Mouse (Mus musculus) lung, embryonic 16.5 days (tissue): ENCODE measurements around the gene Il9r. TPM values are rescaled to one million over a fixed set of nuclear protein-coding genes. Genes with fewer than 3 reads are reported as not detected.

Experiments used
- ATAC-seq: fragments of 200-750 bp; cut with Nextera tagmentation; 2 replicates; pipeline ENCODE4 v1.8.0; 2017; ENCODE audit warnings: low read depth, mild to moderate bottlenecking, moderate library complexity
- H3K27ac ChIP-seq: fragments of 300-500 bp; sonication (generic); 2 replicates; pipeline ENCODE4 v1.5.1; 2014; ENCODE audit warnings: mild to moderate bottlenecking, control low read depth, low read length
- H3K27me3 ChIP-seq: fragments of 300-500 bp; sonication (generic); 2 replicates; pipeline ENCODE4 v1.6.1; 2014; ENCODE audit warnings: low read depth, low read length, mixed read lengths; ENCODE audit not compliant: control insufficient read depth, insufficient read depth
- H3K36me3 ChIP-seq: fragments of 300-500 bp; sonication (generic); 2 replicates; pipeline ENCODE4 v1.6.1; 2014; ENCODE audit warnings: low read length; ENCODE audit not compliant: control insufficient read depth, insufficient read depth
- H3K4me1 ChIP-seq: fragments of 300-500 bp; sonication (generic); replicated peaks from 2 replicates; pipeline ENCODE4 v1.6.1; 2014; ENCODE audit warnings: low read length, mixed read lengths; ENCODE audit not compliant: control insufficient read depth, insufficient read depth
- H3K4me2 ChIP-seq: fragments of 300-500 bp; sonication (generic); 2 replicates; pipeline ENCODE4 v1.6.1; 2014; ENCODE audit warnings: low read depth, low read length, control low read depth
- H3K4me3 ChIP-seq: fragments of 300-500 bp; sonication (generic); 2 replicates; pipeline ENCODE4 v1.5.1; 2014; ENCODE audit warnings: mild to moderate bottlenecking, low read length, control low read depth
- H3K9ac ChIP-seq: fragments of 300-500 bp; sonication (generic); 2 replicates; pipeline ENCODE4 v1.6.1; 2014; ENCODE audit warnings: low read length, control low read depth
- H3K9me3 ChIP-seq: fragments of 300-500 bp; sonication (generic); 2 replicates; pipeline ENCODE4 v1.6.1; 2016; ENCODE audit warnings: low read length; ENCODE audit not compliant: control insufficient read depth
- WGBS: fragments of 180-500 bp; shearing (Covaris S2); extraction: QIAGEN DNeasy Blood & Tissue Kit; methylation state at CpG from one replicate; pipeline ENCODE4 v1.1.7; 2014; 5-methylcytosine and 5-hydroxymethylcytosine counted together
- polyA plus RNA-seq: library from polyadenylated mRNA; unstranded; fragments of >200 nt; fragmentation: Nextera tagmentation; extraction: Ambion mirVana; gene quantifications from 2 replicates; pipeline ENCODE4 v1.2.1, GENCODE M21; 2015

Il9r gene
- polyA plus RNA-seq, 1 experiment from 2014 or later = 0.06 TPM

DNA sequence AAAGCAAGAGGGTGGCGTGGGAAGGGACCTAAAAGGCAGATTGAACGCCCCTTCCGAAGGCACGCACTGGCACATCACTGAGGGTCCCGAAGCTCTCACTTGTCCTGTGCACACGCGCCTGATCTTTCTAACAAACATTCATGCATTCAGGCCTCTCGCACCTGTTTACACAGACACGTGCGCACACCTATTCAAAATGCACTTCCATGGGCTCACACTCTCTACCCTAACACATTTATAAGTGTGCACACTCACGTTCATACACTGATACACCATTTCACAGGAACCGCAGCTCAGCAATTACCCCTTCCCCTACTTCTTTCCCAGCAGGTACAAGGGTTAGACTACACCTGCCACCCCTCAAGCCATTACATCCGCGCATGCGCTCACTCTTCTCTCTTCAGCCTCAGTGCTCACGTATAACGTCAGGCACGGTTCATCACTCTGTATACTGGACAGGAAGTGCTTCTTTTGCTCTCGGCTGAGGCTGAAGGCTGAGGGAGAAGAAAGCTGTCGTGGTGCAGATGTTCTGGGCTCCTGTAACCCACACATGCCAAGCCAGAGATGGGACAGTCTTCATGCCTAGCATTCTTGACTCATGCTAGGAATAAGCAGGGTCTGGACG is 22.6 kb upstream of the Il9r start:
- H3K4me1 ChIP-seq = peaks cover 59% of the 10 kb centered on the region
- H3K27me3 ChIP-seq = no peaks in the 10 kb centered on the region
- ATAC-seq = no peak
- H3K4me2 ChIP-seq = peak overlapping the region; percentile 68
- no peaks in the 10 kb centered on the region for H3K9me3 ChIP-seq
- peak overlapping the region; percentile 96 for H3K27ac ChIP-seq
- H3K9ac ChIP-seq = peak overlapping the region; percentile 95
- WGBS = 7% methylated on average over 21 of the region's 21 CpGs
- peak overlapping the region; percentile 89 for H3K4me3 ChIP-seq
- H3K36me3 ChIP-seq = no peaks in the 10 kb centered on the region

DNA sequence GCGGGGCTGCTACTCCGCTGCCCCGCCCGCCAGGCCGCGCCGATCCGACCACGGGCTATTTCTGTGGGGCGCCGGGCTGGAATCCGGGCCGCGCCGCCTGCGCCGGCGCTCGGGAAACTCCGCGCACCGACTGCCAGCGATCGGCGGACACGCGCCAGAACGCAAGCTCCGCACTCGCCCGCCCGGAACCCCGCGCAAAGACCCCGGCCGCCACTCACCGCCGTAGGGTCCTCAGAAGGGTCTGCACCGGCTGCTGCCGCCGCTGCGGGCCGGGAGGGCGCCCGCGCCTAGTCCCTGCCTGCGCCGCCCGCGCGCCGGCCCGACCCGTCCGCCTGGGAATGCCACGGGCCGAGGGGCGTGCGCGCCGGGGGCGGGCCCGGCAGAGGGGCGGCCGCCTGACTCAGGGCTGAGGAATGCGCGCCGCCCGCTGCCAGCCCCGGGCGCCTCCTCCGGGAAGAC is 21.9 kb upstream of the Il9r start, which contains the start of gene Rhbdf1:
Gene Rhbdf1 (minus strand): TSS at position 350 of the 459 bp plus-strand sequence.
- Histone ChIP-seq H3K9me3 (no peaks in the 10 kb centered on the region), H3K27ac (peak within 1 kb of the TSS; percentile 96), H3K27me3 (no peaks in the 10 kb centered on the region), H3K4me3 (peak within 1 kb of the TSS; percentile 89), H3K4me2 (peak within 1 kb of the TSS; percentile 68), H3K36me3 (no peaks in the 10 kb centered on the region), H3K4me1 (peaks cover 52% of the 10 kb centered on the region), H3K9ac (peak within 1 kb of the TSS; percentile 95)
- peak; percentile 65 for ATAC-seq
- WGBS = under 1% methylated on average over 51 of the region's 72 CpGs

DNA sequence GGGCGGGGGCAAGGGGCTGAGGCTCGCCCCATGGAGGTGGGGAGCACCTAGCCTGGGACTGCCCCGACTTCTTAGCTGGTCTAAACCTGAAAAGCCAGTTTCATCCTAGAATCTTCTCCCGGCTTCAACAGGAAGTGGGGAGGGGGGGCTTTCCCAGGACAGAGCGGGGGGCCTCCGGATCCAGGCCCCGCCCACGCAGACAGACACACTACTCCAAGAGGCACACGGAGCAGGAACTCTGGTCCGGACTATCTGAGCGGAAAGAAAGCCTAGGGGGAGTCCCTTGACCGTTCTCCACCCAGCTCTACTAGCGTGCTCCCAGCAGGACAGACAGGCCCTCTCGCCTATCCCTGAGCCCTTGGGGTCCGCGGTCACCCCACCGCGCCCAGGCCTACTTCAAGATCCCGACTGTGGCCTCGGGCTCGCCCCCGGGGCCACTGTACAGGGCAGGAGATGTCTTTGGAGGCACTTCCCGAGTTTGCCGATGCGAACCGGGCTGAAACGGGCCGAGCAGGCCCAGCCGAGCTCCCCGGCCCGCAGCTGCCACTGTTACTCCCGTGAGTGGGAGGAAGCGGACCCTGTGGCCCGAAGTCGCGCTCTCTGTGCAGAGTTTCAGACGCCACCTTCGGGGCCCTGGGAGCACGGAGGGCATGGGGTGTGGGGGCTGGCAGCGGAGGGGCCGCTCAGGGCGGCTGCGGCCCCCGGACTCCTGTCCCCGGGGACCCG is 21.3 kb upstream of the Il9r start:
- ATAC-seq = peak; percentile 66
- H3K9ac ChIP-seq = peak overlapping the region; percentile 95
- peak overlapping the region; percentile 68 for H3K4me2 ChIP-seq
- H3K4me1 ChIP-seq = peaks cover 49% of the 10 kb centered on the region
- H3K9me3 ChIP-seq = no peaks in the 10 kb centered on the region
- H3K36me3 ChIP-seq = no peaks in the 10 kb centered on the region
- H3K4me3 ChIP-seq = peak overlapping the region; percentile 89
- H3K27me3 ChIP-seq = no peaks in the 10 kb centered on the region
- peak overlapping the region; percentile 96 for H3K27ac ChIP-seq
- WGBS = under 1% methylated on average over 45 of the region's 46 CpGs

DNA sequence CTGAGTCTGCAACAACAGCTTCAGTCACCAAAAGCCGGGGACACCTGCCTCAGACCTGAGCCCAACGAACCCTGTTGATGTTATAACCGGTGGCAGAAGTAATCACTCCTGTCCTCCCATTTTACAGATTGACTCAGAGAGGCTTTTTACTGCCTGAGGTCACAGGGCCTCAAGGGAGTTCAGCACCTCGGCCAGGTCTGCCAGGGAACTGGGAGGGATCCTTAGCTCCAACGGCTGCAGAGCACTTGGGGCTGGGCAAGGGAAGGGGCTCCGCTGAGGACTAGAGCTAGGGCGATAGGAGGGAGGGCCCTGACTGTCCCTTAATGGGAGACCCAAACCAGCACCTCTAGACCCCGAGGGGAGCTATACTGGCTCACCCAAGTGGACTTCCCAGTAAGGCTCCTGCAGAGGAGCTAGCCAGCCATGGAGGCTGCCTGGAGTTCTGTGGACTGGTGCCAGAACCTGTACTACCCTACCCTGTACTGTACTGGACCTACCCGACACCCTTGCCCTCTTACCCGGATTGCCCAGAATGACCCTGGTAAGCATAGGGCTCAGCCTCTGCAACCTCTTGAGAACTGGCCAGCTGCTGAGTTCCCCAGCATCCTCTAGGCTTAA is 20.6 kb upstream of the Il9r start:
- no peak for ATAC-seq
- Histone ChIP-seq H3K27me3 (no peaks in the 10 kb centered on the region), H3K36me3 (peaks cover 4% of the 10 kb centered on the region), H3K4me1 (peaks cover 43% of the 10 kb centered on the region), H3K9me3 (no peaks in the 10 kb centered on the region), H3K4me3 (peak overlapping the region; percentile 89), H3K9ac (peak overlapping the region; percentile 95), H3K4me2 (peak overlapping the region; percentile 68), H3K27ac (peak overlapping the region; percentile 96)
- WGBS = 28% methylated on average over 10 of the region's 10 CpGs

DNA sequence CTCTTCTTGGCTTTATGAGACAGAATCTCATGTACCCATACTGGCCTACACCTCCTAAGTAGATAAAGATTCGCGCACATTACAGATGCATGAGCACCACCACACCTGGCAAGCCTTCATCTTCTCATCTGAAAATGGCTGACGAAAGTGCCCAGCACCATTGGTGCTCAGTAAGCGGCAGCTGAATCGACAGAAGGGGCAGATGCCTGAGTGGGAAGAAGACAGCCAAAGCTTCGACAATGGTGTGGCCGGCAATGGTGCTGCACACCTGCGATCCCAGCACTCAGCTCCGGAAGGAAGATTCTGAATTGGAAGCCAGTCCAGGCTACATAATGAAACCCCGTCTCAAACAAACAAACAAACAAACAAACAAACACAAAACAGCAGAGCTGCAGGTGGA is 19.2 kb upstream of the Il9r start:
- ATAC-seq = no peak
- no peak overlapping the region for H3K9ac ChIP-seq
- H3K4me1 ChIP-seq = peaks cover 30% of the 10 kb centered on the region
- H3K4me3 ChIP-seq = no peak overlapping the region
- no peaks in the 10 kb centered on the region for H3K9me3 ChIP-seq
- H3K27ac ChIP-seq = no peak overlapping the region
- no peaks in the 10 kb centered on the region for H3K27me3 ChIP-seq
- peaks cover 14% of the 10 kb centered on the region for H3K36me3 ChIP-seq
- no peak overlapping the region for H3K4me2 ChIP-seq
- WGBS = 86% methylated on average over 10 of the region's 10 CpGs

DNA sequence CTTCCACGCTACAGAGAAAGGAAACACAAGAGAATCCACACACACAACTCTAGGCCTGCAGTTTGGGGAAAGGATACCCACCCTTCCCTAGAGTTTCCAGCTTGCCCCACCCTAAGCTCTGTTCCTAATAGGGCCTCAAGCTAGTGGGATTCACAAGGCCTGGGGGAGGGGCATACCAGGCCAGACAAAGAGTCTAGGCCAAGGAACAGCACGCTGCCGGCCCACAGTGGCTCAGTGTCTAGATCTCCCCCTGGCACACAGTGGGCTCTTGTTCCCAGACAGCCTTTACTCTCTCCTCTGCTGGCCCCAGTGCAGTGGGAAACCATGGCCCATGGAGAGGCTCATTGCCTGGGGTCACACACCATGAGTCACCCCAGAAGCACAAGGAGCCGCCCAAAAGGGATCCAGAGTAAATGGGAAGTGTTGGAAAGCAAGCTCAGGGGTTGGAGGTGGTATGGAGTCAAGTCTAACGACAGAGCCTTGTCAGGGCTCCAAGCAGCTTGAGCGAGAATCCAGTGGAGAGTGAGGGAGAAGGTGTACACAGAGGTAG is 18.5 kb upstream of the Il9r start:
- 0 out of 2 replicates have a peak overlapping the region, but pooled peaks have one; percentile 4 for H3K9ac ChIP-seq
- peaks cover 26% of the 10 kb centered on the region for H3K4me1 ChIP-seq
- no peaks in the 10 kb centered on the region for H3K27me3 ChIP-seq
- 60% methylated on average over 6 of the region's 6 CpGs for WGBS
- ATAC-seq = no peak
- H3K4me2 ChIP-seq = no peak overlapping the region
- peaks cover 20% of the 10 kb centered on the region for H3K36me3 ChIP-seq
- no peak overlapping the region for H3K4me3 ChIP-seq
- no peak overlapping the region for H3K27ac ChIP-seq
- no peaks in the 10 kb centered on the region for H3K9me3 ChIP-seq

DNA sequence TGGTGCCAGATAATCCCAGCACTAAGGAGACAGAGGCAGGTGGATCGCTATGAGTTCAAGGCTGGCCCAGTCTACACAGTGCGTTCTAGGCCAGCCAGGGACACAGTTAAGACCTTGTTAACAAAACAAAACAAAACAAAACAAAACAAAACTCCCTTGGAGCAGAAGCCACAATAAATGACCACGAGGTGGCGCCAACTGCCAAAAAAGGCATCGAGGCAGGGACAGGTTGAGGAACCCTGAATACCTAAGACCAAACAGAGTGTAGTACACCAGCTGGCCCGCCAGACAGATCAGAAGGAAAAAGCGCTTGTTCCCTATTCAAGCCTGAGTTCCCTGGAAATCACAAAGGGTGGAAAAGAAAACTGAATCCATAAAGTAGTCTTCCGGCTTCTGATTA is 16.8 kb upstream of the Il9r start:
- no peak overlapping the region for H3K4me2 ChIP-seq
- WGBS = 28% methylated on average over 8 of the region's 8 CpGs
- H3K9me3 ChIP-seq = no peaks in the 10 kb centered on the region
- H3K4me1 ChIP-seq = peaks cover 14% of the 10 kb centered on the region
- ATAC-seq = no peak
- H3K36me3 ChIP-seq = peaks cover 31% of the 10 kb centered on the region
- no peak overlapping the region for H3K27ac ChIP-seq
- H3K27me3 ChIP-seq = no peaks in the 10 kb centered on the region
- no peak overlapping the region for H3K9ac ChIP-seq
- no peak overlapping the region for H3K4me3 ChIP-seq

DNA sequence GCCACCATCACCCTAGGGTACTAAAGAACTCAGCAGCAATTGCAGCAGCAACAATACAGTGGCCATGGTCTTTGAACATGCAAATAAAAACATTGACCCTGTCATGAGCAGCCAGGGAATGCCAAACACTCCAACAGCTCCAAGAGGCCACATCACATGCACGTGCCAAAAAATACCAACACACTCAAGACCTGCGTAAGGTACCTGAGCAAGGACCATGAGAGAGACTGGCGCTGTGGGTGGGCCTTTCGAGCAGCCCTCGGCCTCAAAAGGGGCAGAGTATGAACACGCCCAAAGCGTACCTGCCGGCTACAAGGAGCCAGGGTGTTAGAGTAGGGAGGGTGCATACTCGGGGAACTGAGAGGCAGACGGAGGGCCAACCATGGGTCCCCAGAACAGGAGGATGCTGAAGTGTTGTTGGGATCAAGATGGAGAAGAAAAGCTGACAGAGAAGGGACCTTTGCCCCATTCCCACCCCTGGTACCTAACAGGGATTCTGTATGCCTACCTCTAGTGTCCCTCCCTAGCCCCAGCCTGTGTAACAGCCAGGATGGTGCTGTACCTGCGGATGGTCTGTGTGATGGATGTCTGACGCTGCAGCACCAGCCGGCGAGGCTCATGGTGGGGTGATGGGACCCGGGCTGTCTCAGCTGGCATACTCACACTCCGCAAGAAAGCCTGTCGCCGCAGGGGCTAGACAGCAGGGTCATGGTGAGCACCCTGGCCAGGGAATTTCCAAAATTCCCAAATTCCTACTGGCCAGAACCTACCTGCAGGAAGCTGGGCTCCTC is 15.5 kb upstream of the Il9r start:
- no peaks in the 10 kb centered on the region for H3K27me3 ChIP-seq
- H3K4me2 ChIP-seq = no peak overlapping the region
- H3K4me3 ChIP-seq = no peak overlapping the region
- no peak overlapping the region for H3K9ac ChIP-seq
- peaks cover 39% of the 10 kb centered on the region for H3K36me3 ChIP-seq
- no peaks in the 10 kb centered on the region for H3K9me3 ChIP-seq
- H3K4me1 ChIP-seq = peaks cover 10% of the 10 kb centered on the region
- ATAC-seq = no peak
- H3K27ac ChIP-seq = no peak overlapping the region
- 87% methylated on average over 18 of the region's 18 CpGs for WGBS
